Comparison of ENCODE assay signal across 30 mouse cellular contexts in the genomic region with DNA sequence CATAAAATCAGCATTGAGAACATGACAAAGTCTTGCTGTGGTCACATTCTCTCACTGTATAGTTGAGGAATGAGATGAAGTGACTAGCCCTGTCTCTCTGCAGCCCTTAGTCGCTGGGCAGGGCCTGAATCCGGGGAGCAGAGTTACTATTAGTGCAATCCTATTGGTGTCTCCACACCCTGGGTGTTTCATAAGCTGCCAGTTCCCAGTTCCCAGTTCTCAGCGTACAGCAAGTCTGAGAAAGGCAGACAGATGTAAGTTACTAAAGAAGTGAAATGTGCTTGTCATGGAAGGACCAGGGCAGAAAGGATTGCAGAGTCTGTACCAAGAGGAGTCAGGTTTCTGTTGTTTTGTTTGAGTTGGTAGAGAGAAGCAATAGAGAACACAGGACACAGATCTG. TPM values are rescaled to one million over a fixed set of nuclear protein-coding genes. Genes with fewer than 3 reads are reported as not detected.
A peak's percentile ranks its signal among the peaks of the same experiment; 100 is the strongest.
DNase-seq lines count a peak whose midpoint lies in the region; ATAC-seq and TF ChIP-seq lines count a peak whose summit lies in the region.
"Had no signal": no experiment of that assay in that cellular context is flagged by ENCODE, and none has a peak within 500 bp of the region (broad histone marks: within the 10 kb centered on the region; RNA-seq: fewer than 3 reads in every experiment).

No protein-coding gene starts in this region.

- ATAC-seq in embryonic facial prominence, embryonic 12.5 days (ENCODE audit: insufficient number of reproducible peaks, insufficient read depth, low FRiP score, low TSS enrichment): no peak
- ATAC-seq: activated CD4-positive, CD25-positive, alpha-beta regulatory T cell, adult 4 months; forebrain, embryonic 13.5 days; inflammation-experienced regulatory T-cells, adult 6 months; midbrain, embryonic 15.5 days had no signal

- 61% methylated on average over 3 of the region's 3 CpGs for WGBS in embryonic facial prominence, embryonic 12.5 days
- WGBS in embryonic facial prominence, embryonic 10.5 days: 81% methylated on average over 3 of the region's 3 CpGs

- H3K4me2 ChIP-seq in embryonic facial prominence, embryonic 12.5 days (replicated peaks): no peak overlapping the region
- peak overlapping the region; percentile 31 for H3K4me2 ChIP-seq in myocyte (ENCODE audit: low read depth)
- H3K4me2 ChIP-seq: forebrain, embryonic 13.5 days; heart, embryonic 13.5 days; hindbrain, embryonic 15.5 days; kidney, embryonic 15.5 days; midbrain, embryonic 15.5 days had no signal

- no peak for DNase-seq in embryonic facial prominence, embryonic 10.5 days (ENCODE audit: low spot score)
- DNase-seq in adipocyte (ENCODE audit: low spot score): peak; percentile 60
- no peak for DNase-seq in left cerebral cortex, adult 9 months (ENCODE audit: low spot score in 2 of 2)
- DNase-seq in kidney, adult 18-20 months: no peak
- DNase-seq: adrenal gland, adult 8-10 months; cerebellum, adult 11 months; cerebellum, postnatal 10 days; gastrocnemius, postnatal 14 days; heart, postnatal 14 days; kidney, adult 11 months; kidney, postnatal 25 days; liver; lung, adult 2 months; right cerebral cortex, postnatal 25 days; spleen, adult 18-20 months; thymus, postnatal 14 days had no signal

- peaks cover 5% of the 10 kb centered on the region for H3K79me2 ChIP-seq in myocyte (ENCODE audit: control insufficient read depth, insufficient read depth)

- TF ChIP-seq CTCF in embryonic fibroblast, embryonic 13.5 days (IDR thresholded peaks at IDR 0.05; ENCODE audit: borderline replicate concordance, insufficient read depth, low read length): no peak

- no peak overlapping the region for H3ac ChIP-seq in myocyte (ENCODE audit: control insufficient read depth, insufficient read length)

- no peak overlapping the region for H3K4me3 ChIP-seq in embryonic facial prominence, embryonic 12.5 days
- H3K4me3 ChIP-seq in embryonic facial prominence, embryonic 10.5 days: no peak overlapping the region
- no peak overlapping the region for H3K4me3 ChIP-seq in embryonic fibroblast, embryonic 13.5 days (ENCODE audit: insufficient read depth, low read length)
- no peak overlapping the region for H3K4me3 ChIP-seq in myocyte
- H3K4me3 ChIP-seq: forebrain, embryonic 13.5 days; heart, embryonic 13.5 days; hindbrain, embryonic 10.5 days; hindbrain, embryonic 15.5 days; kidney, embryonic 15.5 days; left cerebral cortex, adult 2 months; midbrain, embryonic 15.5 days had no signal

- H3K27ac ChIP-seq in embryonic facial prominence, embryonic 12.5 days: peak overlapping the region; percentile 47; the same call in 1 of the 2 replicates
- H3K27ac ChIP-seq in embryonic facial prominence, embryonic 10.5 days (replicated peaks): no peak overlapping the region
- H3K27ac ChIP-seq in embryonic fibroblast, embryonic 13.5 days (ENCODE audit: insufficient read depth, low read length): peak overlapping the region; percentile 40; the same call in 1 of the 2 replicates
- H3K27ac ChIP-seq: forebrain, embryonic 13.5 days; heart, embryonic 13.5 days; hindbrain, embryonic 10.5 days; hindbrain, embryonic 15.5 days; kidney, embryonic 15.5 days; left cerebral cortex, adult 2 months; liver, embryonic 14.5 days; midbrain, embryonic 15.5 days had no signal

- no peaks in the 10 kb centered on the region for H3K27me3 ChIP-seq in embryonic facial prominence, embryonic 12.5 days
- H3K27me3 ChIP-seq in embryonic facial prominence, embryonic 10.5 days (replicated peaks; ENCODE audit: low read depth, poor library complexity, severe bottlenecking): no peaks in the 10 kb centered on the region
- H3K27me3 ChIP-seq in myocyte (ENCODE audit: control insufficient read depth, insufficient read depth, insufficient read length): no peaks in the 10 kb centered on the region
- H3K27me3 ChIP-seq: CH12.LX; forebrain, embryonic 13.5 days; heart, embryonic 13.5 days; hindbrain, embryonic 15.5 days; kidney, embryonic 15.5 days; midbrain, embryonic 15.5 days had no signal

- H3K9me3 ChIP-seq in embryonic facial prominence, embryonic 12.5 days: no peaks in the 10 kb centered on the region
- H3K9me3 ChIP-seq in embryonic facial prominence, embryonic 10.5 days: no peaks in the 10 kb centered on the region
- H3K9me3 ChIP-seq: forebrain, embryonic 13.5 days; heart, embryonic 13.5 days; hindbrain, embryonic 10.5 days; hindbrain, embryonic 15.5 days; kidney, embryonic 15.5 days; midbrain, embryonic 15.5 days had no signal

- no peak overlapping the region for H3K9ac ChIP-seq in embryonic facial prominence, embryonic 12.5 days
- H3K9ac ChIP-seq: forebrain, embryonic 13.5 days; heart, embryonic 13.5 days; hindbrain, embryonic 15.5 days; kidney, embryonic 15.5 days; liver, embryonic 14.5 days; midbrain, embryonic 15.5 days had no signal

- no peak for TF ChIP-seq POLR2A in embryonic fibroblast, embryonic 13.5 days (IDR thresholded peaks at IDR 0.05; ENCODE audit: low read depth, low read length)
- no peak for TF ChIP-seq POLR2A in myocyte (IDR thresholded peaks at IDR 0.05; ENCODE audit: insufficient read length, low read depth)

- no peaks in the 10 kb centered on the region for H3K4me1 ChIP-seq in embryonic facial prominence, embryonic 12.5 days
- H3K4me1 ChIP-seq in embryonic facial prominence, embryonic 10.5 days: no peaks in the 10 kb centered on the region
- H3K4me1 ChIP-seq in embryonic fibroblast, embryonic 13.5 days (ENCODE audit: control insufficient read depth, insufficient read depth, low read length): no peaks in the 10 kb centered on the region
- H3K4me1 ChIP-seq: forebrain, embryonic 13.5 days; heart, embryonic 13.5 days; hindbrain, embryonic 10.5 days; hindbrain, embryonic 15.5 days; kidney, embryonic 15.5 days; midbrain, embryonic 15.5 days had no signal

- peaks cover 10% of the 10 kb centered on the region for H3K36me3 ChIP-seq in embryonic facial prominence, embryonic 12.5 days
- peaks cover 45% of the 10 kb centered on the region for H3K36me3 ChIP-seq in embryonic facial prominence, embryonic 10.5 days (replicated peaks)
- peaks cover 5% of the 10 kb centered on the region for H3K36me3 ChIP-seq in myocyte (ENCODE audit: control insufficient read depth, insufficient read depth)

TF ChIP-seq in myocyte, 11 proteins besides CTCF, POLR2A, EP300 and RAD21:
- no peak for TF ChIP-seq SRF (IDR thresholded peaks at IDR 0.05; ENCODE audit: control insufficient read depth, insufficient read length, low read depth)
- no peak for TF ChIP-seq REST (IDR thresholded peaks at IDR 0.05; ENCODE audit: insufficient read depth, insufficient read length)
- TF ChIP-seq POLR2AphosphoS2 (IDR thresholded peaks at IDR 0.05; ENCODE audit: insufficient read length, low read depth): no peak
- no peak for TF ChIP-seq MAX (IDR thresholded peaks at IDR 0.05; ENCODE audit: low read depth)
- no peak for TF ChIP-seq MYOG (IDR thresholded peaks at IDR 0.05; ENCODE audit: control insufficient read depth in 1 of 3, insufficient read depth in 1 of 3, insufficient read length in 2 of 3, low read depth in 2 of 3)
- no peak for TF ChIP-seq USF1 (IDR thresholded peaks at IDR 0.05; ENCODE audit: low read depth)
- TF ChIP-seq TCF12 (IDR thresholded peaks at IDR 0.05; ENCODE audit: insufficient read depth, poor library complexity, severe bottlenecking): no peak
- TF ChIP-seq E2F4 (IDR thresholded peaks at IDR 0.05; ENCODE audit: insufficient read depth): no peak
- no peak for TF ChIP-seq CEBPB (IDR thresholded peaks at IDR 0.05; ENCODE audit: insufficient read depth, poor library complexity, severe bottlenecking)
- TF ChIP-seq TCF3 (IDR thresholded peaks at IDR 0.05; ENCODE audit: insufficient read length, low read depth): no peak
- TF ChIP-seq MYOD1 (IDR thresholded peaks at IDR 0.05; ENCODE audit: control insufficient read depth in 1 of 3, insufficient read length in 2 of 3, low read depth in 2 of 3): no peak

RNA-seq across cellular contexts. Expression of gene Brox, which starts 10.5 kb away (rescaled TPM):
- 42.5 and 43.1 TPM in 2 replicates for polyA plus RNA-seq in embryonic facial prominence, embryonic 12.5 days (2016; fragmentation: Nextera tagmentation; extraction: Ambion mirVana)
- 34.8 and 35.5 TPM in 2 replicates for polyA plus RNA-seq in embryonic facial prominence, embryonic 10.5 days (2016; fragmentation: Nextera tagmentation; extraction: Ambion mirVana)
- 63.2 and 63.5 TPM in 2 replicates for polyA plus RNA-seq in embryonic fibroblast, embryonic 13.5 days (2011; ENCODE audit: insufficient read length, low read depth, missing spikeins)
- polyA plus RNA-seq in myocyte (2012; fragmentation: generic; extraction: Trizol): 26.6 TPM

RNA-seq across cellular contexts. Expression of gene Aida, which starts 11.2 kb away (rescaled TPM):
- polyA plus RNA-seq in embryonic facial prominence, embryonic 12.5 days (2016; fragmentation: Nextera tagmentation; extraction: Ambion mirVana): 71.1 and 71.6 TPM in 2 replicates
- polyA plus RNA-seq in embryonic facial prominence, embryonic 10.5 days (2016; fragmentation: Nextera tagmentation; extraction: Ambion mirVana): 40.6 and 45.5 TPM in 2 replicates
- 138 and 159 TPM in 2 replicates for polyA plus RNA-seq in embryonic fibroblast, embryonic 13.5 days (2011; ENCODE audit: insufficient read length, low read depth, missing spikeins)
- 28.3 TPM for polyA plus RNA-seq in myocyte (2012; fragmentation: generic; extraction: Trizol)
